Mouse (Mus musculus) stomach, postnatal 0 days (tissue): ENCODE measurements at regions not wholly inside any gene's neighbourhood (a gene's known extent, or its start where the extent isn't known, plus 50 kb on each side); places are given as distances from the start of the nearest gene placed in this dataset.

Source experiments
- ATAC-seq: fragments of 200-750 bp; cut with Nextera tagmentation; 2 replicates; pipeline ENCODE4 v1.8.0; 2017; ENCODE audit not compliant: low FRiP score, low TSS enrichment
- DNase-seq: peaks from one replicate; pipeline ENCODE4 v3.0.0-alpha.2; 2016; ENCODE audit warnings: low spot score
- H3K27ac ChIP-seq: fragments of 300-500 bp; sonication (generic); replicated peaks from 2 replicates; pipeline ENCODE4 v1.5.1; 2014; ENCODE audit warnings: mild to moderate bottlenecking, control low read depth
- H3K27me3 ChIP-seq: fragments of 300-500 bp; sonication (generic); 2 replicates; pipeline ENCODE4 v1.6.1; 2014; ENCODE audit warnings: low read length; ENCODE audit not compliant: control insufficient read depth, insufficient read depth
- H3K36me3 ChIP-seq: fragments of 300-500 bp; sonication (generic); 2 replicates; pipeline ENCODE4 v1.6.1; 2014; ENCODE audit warnings: low read length, mixed read lengths; ENCODE audit not compliant: control insufficient read depth, insufficient read depth
- H3K4me1 ChIP-seq: fragments of 300-500 bp; sonication (generic); replicated peaks from 2 replicates; pipeline ENCODE4 v1.6.1; 2014; ENCODE audit warnings: antibody characterized with exemption; ENCODE audit not compliant: control insufficient read depth, insufficient read depth
- H3K4me2 ChIP-seq: fragments of 300-500 bp; sonication (generic); replicated peaks from 2 replicates; pipeline ENCODE4 v1.6.1; 2014; ENCODE audit warnings: low read depth, mild to moderate bottlenecking, control low read depth, moderate library complexity
- H3K4me3 ChIP-seq: fragments of 300-500 bp; sonication (generic); 2 replicates; pipeline ENCODE4 v1.5.1; 2014; ENCODE audit warnings: low read depth, low read length, control low read depth
- H3K9ac ChIP-seq: fragments of 300-500 bp; sonication (generic); 2 replicates; pipeline ENCODE4 v1.6.1; 2014; ENCODE audit warnings: mild to moderate bottlenecking, low read length, control low read depth, mixed read lengths
- H3K9me3 ChIP-seq: fragments of 300-500 bp; sonication (generic); 2 replicates; pipeline ENCODE4 v1.6.1; 2016; ENCODE audit warnings: low read length; ENCODE audit not compliant: control insufficient read depth
- CTCF ChIP-seq: IDR thresholded peaks from 2 replicates; pipeline ENCODE4 v1.5.1; 2016; ENCODE audit warnings: antibody characterized with exemption, low read depth, mild to moderate bottlenecking, moderate library complexity
- EP300 ChIP-seq: optimal IDR thresholded peaks from 2 replicates; pipeline ENCODE3; 2016; ENCODE audit warnings: antibody characterized with exemption
- WGBS: fragments of 180-500 bp; shearing (Covaris S2); extraction: QIAGEN DNeasy Blood & Tissue Kit; methylation state at CpG from one replicate; pipeline ENCODE4 v1.1.7; 2014; 5-methylcytosine and 5-hydroxymethylcytosine counted together

DNA sequence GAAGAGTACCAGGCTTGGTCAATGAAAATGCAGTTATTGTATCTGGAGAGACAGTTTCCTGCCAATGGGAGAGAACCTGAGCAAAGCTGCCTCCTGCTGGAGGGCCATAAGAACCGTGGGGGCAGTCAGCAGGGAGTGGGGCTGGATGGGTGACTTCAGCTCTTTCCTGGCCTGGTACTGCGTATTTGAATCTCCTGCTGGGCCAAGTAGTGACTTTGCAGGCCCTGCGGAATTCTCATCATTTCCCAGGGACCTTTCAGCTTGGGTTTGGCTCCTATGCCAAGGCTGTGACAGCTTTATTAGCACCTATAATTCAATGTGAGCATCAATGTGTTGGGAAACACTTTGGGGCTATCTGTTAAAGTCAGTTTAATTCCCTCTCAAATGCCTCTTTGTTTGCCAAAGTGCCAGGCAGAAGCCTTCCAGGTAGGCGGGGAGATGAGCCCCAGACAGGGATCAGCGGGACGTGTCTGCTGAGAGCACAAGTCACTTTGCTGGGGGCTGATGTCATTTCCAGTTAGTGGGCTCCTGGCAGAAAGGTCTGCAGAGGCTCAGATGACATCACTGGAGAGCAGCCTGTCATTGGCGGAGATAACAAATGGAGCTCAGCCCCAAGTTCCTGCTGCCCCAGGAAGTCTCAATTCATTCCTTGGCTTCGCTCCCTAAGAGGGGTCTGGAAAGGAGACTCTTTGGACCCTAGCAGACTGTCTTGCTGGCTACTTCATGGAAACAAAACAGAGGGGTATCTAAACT is 630.5 kb downstream of the Insc start:
- TF ChIP-seq CTCF (peak; percentile 46), EP300 (no peak)
- no peak for DNase-seq
- Histone ChIP-seq H3K27ac (no peak overlapping the region), H3K9me3 (no peaks in the 10 kb centered on the region), H3K4me2 (no peak overlapping the region), H3K4me1 (no peaks in the 10 kb centered on the region), H3K36me3 (no peaks in the 10 kb centered on the region), H3K4me3 (no peak overlapping the region), H3K9ac (no peak overlapping the region), H3K27me3 (no peaks in the 10 kb centered on the region)
- ATAC-seq = no peak
- 64% methylated on average over 8 of the region's 8 CpGs for WGBS

DNA sequence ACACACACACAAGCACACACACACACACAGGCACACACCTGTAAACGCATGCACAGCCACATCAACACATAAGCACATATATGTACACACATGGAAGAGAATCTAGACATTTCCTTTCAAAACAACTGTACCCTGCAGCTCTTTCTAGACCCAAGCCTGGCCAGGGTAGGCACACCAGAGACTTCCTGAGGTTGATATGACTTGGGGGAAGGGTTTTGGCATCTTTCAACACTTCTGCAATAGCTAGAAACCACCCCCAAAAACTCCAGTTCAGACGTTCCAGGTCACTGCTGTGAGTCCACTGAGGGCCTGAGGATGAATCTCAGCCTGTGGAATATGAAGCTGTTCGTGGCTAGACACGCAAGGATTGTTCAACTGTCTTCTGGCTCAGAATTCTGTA is 632.6 kb downstream of the Insc start:
- H3K36me3 ChIP-seq = no peaks in the 10 kb centered on the region
- no peaks in the 10 kb centered on the region for H3K27me3 ChIP-seq
- H3K9me3 ChIP-seq = no peaks in the 10 kb centered on the region
- ATAC-seq = no peak
- H3K4me3 ChIP-seq = no peak overlapping the region
- no peak for TF ChIP-seq EP300
- no peak for TF ChIP-seq CTCF
- 80% methylated on average over 4 of the region's 4 CpGs for WGBS
- H3K9ac ChIP-seq = no peak overlapping the region
- H3K4me2 ChIP-seq = no peak overlapping the region
- H3K27ac ChIP-seq = no peak overlapping the region
- no peaks in the 10 kb centered on the region for H3K4me1 ChIP-seq
- DNase-seq = no peak

DNA sequence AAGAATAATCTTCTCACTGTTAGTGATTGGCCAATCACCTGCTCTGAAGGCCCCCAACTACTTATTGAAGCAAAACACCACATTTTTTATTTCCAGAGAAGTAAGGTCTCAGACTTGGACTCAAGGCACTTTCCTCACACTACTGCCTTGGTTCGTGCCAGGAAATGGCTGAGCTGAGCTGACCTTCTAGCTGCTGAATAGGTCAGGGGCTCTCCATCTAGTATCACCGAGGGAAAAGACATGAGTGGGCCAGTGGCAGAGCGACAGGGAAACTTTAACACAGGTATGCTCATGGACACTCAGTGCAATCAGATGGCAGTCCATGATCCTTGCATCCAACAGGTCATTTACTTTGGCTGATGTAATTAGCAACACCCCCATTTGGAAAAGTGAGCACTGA is 635.3 kb downstream of the Insc start:
- TF ChIP-seq CTCF = no peak
- TF ChIP-seq EP300 = no peak
- no peak for DNase-seq
- no peak overlapping the region for H3K9ac ChIP-seq
- no peak overlapping the region for H3K4me2 ChIP-seq
- H3K4me1 ChIP-seq = no peaks in the 10 kb centered on the region; the same call in 1 of the 2 replicates
- 80% methylated on average over 3 of the region's 3 CpGs for whole genome bisulfite sequencing
- H3K27ac ChIP-seq = no peak overlapping the region
- H3K36me3 ChIP-seq = no peaks in the 10 kb centered on the region
- H3K27me3 ChIP-seq = no peaks in the 10 kb centered on the region
- no peak for ATAC-seq
- H3K9me3 ChIP-seq = no peaks in the 10 kb centered on the region
- H3K4me3 ChIP-seq = no peak overlapping the region

GRCm38 (mm10) chr7:115379600-115379999 is 636.1 kb downstream of the Insc start:
- DNase-seq (peak; percentile 19), ATAC-seq (no peak)
- H3K4me3 ChIP-seq = no peak overlapping the region
- H3K9me3 ChIP-seq = no peaks in the 10 kb centered on the region
- H3K4me2 ChIP-seq = no peak overlapping the region
- TF ChIP-seq EP300 = no peak
- no peak for TF ChIP-seq CTCF
- H3K4me1 ChIP-seq = no peaks in the 10 kb centered on the region; the same call in 1 of the 2 replicates
- no peaks in the 10 kb centered on the region for H3K27me3 ChIP-seq
- no peak overlapping the region for H3K27ac ChIP-seq
- 22% methylated on average over 7 of the region's 7 CpGs for WGBS
- no peak overlapping the region for H3K9ac ChIP-seq
- H3K36me3 ChIP-seq = no peaks in the 10 kb centered on the region

- WGBS = 72% methylated on average over 8 of the region's 8 CpGs
- H3K9ac ChIP-seq = no peak overlapping the region
- H3K4me1 ChIP-seq = no peaks in the 10 kb centered on the region; the same call in 1 of the 2 replicates
- ATAC-seq (no peak), DNase-seq (no peak)
- no peaks in the 10 kb centered on the region for H3K9me3 ChIP-seq
- no peaks in the 10 kb centered on the region for H3K27me3 ChIP-seq
- no peak overlapping the region for H3K4me2 ChIP-seq
- TF ChIP-seq CTCF = no peak
- TF ChIP-seq EP300 = no peak
- no peak overlapping the region for H3K27ac ChIP-seq
- H3K36me3 ChIP-seq = no peaks in the 10 kb centered on the region
- no peak overlapping the region for H3K4me3 ChIP-seq
Observed at GRCm38 (mm10) chr7:115380989-115381610, 637.6 kb downstream of the Insc start.

DNA sequence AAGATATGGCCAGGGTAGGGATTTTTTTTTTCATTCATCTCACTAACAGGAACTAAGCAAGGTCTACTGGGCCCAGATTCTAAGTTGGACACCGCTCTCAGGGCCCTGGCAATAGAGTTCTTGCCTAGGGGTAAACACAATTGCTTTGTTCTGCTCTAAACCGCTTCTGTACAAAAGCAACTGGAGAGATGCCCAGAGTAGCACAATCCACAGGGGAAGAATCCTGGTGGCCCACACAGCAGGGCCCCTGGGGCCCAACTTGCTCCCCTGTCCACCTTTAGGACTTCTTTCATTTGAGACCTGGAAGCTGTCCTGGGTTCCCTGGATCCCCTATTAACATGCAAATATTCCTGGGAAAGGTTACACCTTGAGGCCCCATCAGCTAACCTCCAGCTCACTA is 639.4 kb downstream of the Insc start:
- H3K36me3 ChIP-seq = no peaks in the 10 kb centered on the region
- no peak overlapping the region for H3K4me2 ChIP-seq
- 59% methylated on average over 2 of the region's 2 CpGs for WGBS
- no peak overlapping the region for H3K27ac ChIP-seq
- no peaks in the 10 kb centered on the region for H3K27me3 ChIP-seq
- H3K4me3 ChIP-seq = no peak overlapping the region
- ATAC-seq = no peak
- H3K9me3 ChIP-seq = no peaks in the 10 kb centered on the region
- no peak overlapping the region for H3K9ac ChIP-seq
- H3K4me1 ChIP-seq = no peaks in the 10 kb centered on the region; the same call in 1 of the 2 replicates
- TF ChIP-seq CTCF (no peak), EP300 (no peak)
- DNase-seq = no peak
